25 mouse cellular contexts compared by ENCODE assay signal in genomic region chr1:105188920-105189266, GRCm38 (mm10).
A peak's percentile ranks its signal among the peaks of the same experiment; 100 is the strongest.
DNase-seq lines count a peak whose midpoint lies in the region; ATAC-seq and TF ChIP-seq lines count a peak whose summit lies in the region.
"Had no signal": no experiment of that assay in that cellular context is flagged by ENCODE, and none has a peak within 500 bp of the region (broad histone marks: within the 10 kb centered on the region; RNA-seq: fewer than 3 reads in every experiment).

No protein-coding gene starts in this region.

- DNase-seq in adrenal gland, adult 2 months, result peak; percentile 11
- no peak for DNase-seq in adrenal gland, postnatal 36 days
- no peak for DNase-seq in kidney, adult 2 months
- DNase-seq in kidney, postnatal 14 days, result no peak
- DNase-seq: cerebellum, adult 8-10 months; cerebellum, postnatal 36 days; forebrain, postnatal 0 days; gastrocnemius, postnatal 36 days; kidney, postnatal 4 days; right cerebral cortex, adult 18-20 months; right cerebral cortex, postnatal 4 days; thymus, adult 18-20 months; thymus, postnatal 36 days had no signal

- no peak overlapping the region for H3K9ac ChIP-seq in stomach, embryonic 16.5 days (ENCODE audit: low read length)
- no peak overlapping the region for H3K9ac ChIP-seq in forebrain, embryonic 13.5 days
- H3K9ac ChIP-seq: forebrain, postnatal 0 days; intestine, embryonic 15.5 days; limb, embryonic 13.5 days; liver, embryonic 12.5 days; neural tube, embryonic 15.5 days had no signal

- H3K27ac ChIP-seq in kidney, adult 2 months (ENCODE audit: insufficient read depth, low read depth, low read length), result peak overlapping the region; percentile 43
- H3K27ac ChIP-seq in stomach, embryonic 16.5 days (ENCODE audit: low read length), result no peak overlapping the region
- no peak overlapping the region for H3K27ac ChIP-seq in forebrain, embryonic 13.5 days
- H3K27ac ChIP-seq: embryonic facial prominence, embryonic 10.5 days; forebrain, embryonic 10.5 days; intestine, embryonic 15.5 days; limb, embryonic 13.5 days; liver, embryonic 12.5 days; macrophage; neural tube, embryonic 15.5 days had no signal

- H3K36me3 ChIP-seq in kidney, adult 2 months (ENCODE audit: control insufficient read depth, insufficient read depth, low read length), result no peaks in the 10 kb centered on the region
- no peaks in the 10 kb centered on the region for H3K36me3 ChIP-seq in stomach, embryonic 16.5 days (ENCODE audit: control insufficient read depth, insufficient read depth, low read length)
- no peaks in the 10 kb centered on the region for H3K36me3 ChIP-seq in forebrain, embryonic 13.5 days (ENCODE audit: poor library complexity, severe bottlenecking)
- H3K36me3 ChIP-seq: embryonic facial prominence, embryonic 10.5 days; forebrain, embryonic 10.5 days; intestine, embryonic 15.5 days; limb, embryonic 13.5 days; liver, embryonic 12.5 days; neural tube, embryonic 15.5 days had no signal

- H3K4me2 ChIP-seq in stomach, embryonic 16.5 days (ENCODE audit: low read depth, low read length), result no peak overlapping the region
- H3K4me2 ChIP-seq in forebrain, embryonic 13.5 days, result no peak overlapping the region
- H3K4me2 ChIP-seq: intestine, embryonic 15.5 days; limb, embryonic 13.5 days; liver, embryonic 12.5 days; midbrain, embryonic 11.5 days; neural tube, embryonic 15.5 days had no signal

- H3K9me3 ChIP-seq in stomach, embryonic 16.5 days (replicated peaks; ENCODE audit: control insufficient read depth, low read length), result no peaks in the 10 kb centered on the region
- no peaks in the 10 kb centered on the region for H3K9me3 ChIP-seq in forebrain, embryonic 13.5 days (replicated peaks)
- H3K9me3 ChIP-seq: embryonic facial prominence, embryonic 10.5 days; forebrain, embryonic 10.5 days; intestine, embryonic 15.5 days; limb, embryonic 13.5 days; liver, embryonic 12.5 days; neural tube, embryonic 15.5 days had no signal

- ATAC-seq in common myeloid progenitor, adult 5-6 weeks (replicated peaks; ENCODE audit: low read depth, poor library complexity, severe bottlenecking), result peak; percentile 17; the same call in 1 of the 2 replicates
- peak; percentile 56; the same call in 1 of the 2 replicates for ATAC-seq in stomach, embryonic 16.5 days (ENCODE audit: insufficient read depth, low FRiP score)
- ATAC-seq in forebrain, embryonic 13.5 days, result no peak
- ATAC-seq: forebrain, postnatal 0 days; hindbrain, embryonic 16.5 days; intestine, embryonic 15.5 days; liver, embryonic 12.5 days had no signal

- TF ChIP-seq POLR2A in kidney, adult 2 months (IDR thresholded peaks at IDR 0.05; ENCODE audit: low read depth, low read length), result no peak

- peaks cover 5% of the 10 kb centered on the region for H3K4me1 ChIP-seq in kidney, adult 2 months (ENCODE audit: control insufficient read depth, insufficient read depth, low read length)
- H3K4me1 ChIP-seq in stomach, embryonic 16.5 days (ENCODE audit: control insufficient read depth, insufficient read depth, low read length), result no peaks in the 10 kb centered on the region
- H3K4me1 ChIP-seq in forebrain, embryonic 13.5 days, result no peaks in the 10 kb centered on the region
- H3K4me1 ChIP-seq: embryonic facial prominence, embryonic 10.5 days; forebrain, embryonic 10.5 days; intestine, embryonic 15.5 days; limb, embryonic 13.5 days; liver, embryonic 12.5 days; neural tube, embryonic 15.5 days had no signal

- no peaks in the 10 kb centered on the region for H3K27me3 ChIP-seq in kidney, adult 2 months (replicated peaks; ENCODE audit: control insufficient read depth, insufficient read depth, low read length)
- no peaks in the 10 kb centered on the region for H3K27me3 ChIP-seq in stomach, embryonic 16.5 days (ENCODE audit: control insufficient read depth, insufficient read depth, low read length)
- no peaks in the 10 kb centered on the region for H3K27me3 ChIP-seq in forebrain, embryonic 13.5 days
- H3K27me3 ChIP-seq: intestine, embryonic 15.5 days; limb, embryonic 13.5 days; liver, embryonic 12.5 days; neural tube, embryonic 15.5 days had no signal

- TF ChIP-seq CTCF in kidney, adult 2 months (conservative IDR thresholded peaks at IDR 0.05; ENCODE audit: insufficient read depth, insufficient read length, low read depth, low read length), result no peak

- no peak overlapping the region for H3K4me3 ChIP-seq in kidney, adult 2 months (ENCODE audit: insufficient read depth, low read depth, low read length)
- no peak overlapping the region for H3K4me3 ChIP-seq in stomach, embryonic 16.5 days (replicated peaks; ENCODE audit: low read length)
- no peak overlapping the region for H3K4me3 ChIP-seq in forebrain, embryonic 13.5 days
- H3K4me3 ChIP-seq: embryonic facial prominence, embryonic 10.5 days; forebrain, embryonic 10.5 days; intestine, embryonic 15.5 days; limb, embryonic 13.5 days; liver, embryonic 12.5 days; neural tube, embryonic 15.5 days had no signal
